Mouse (Mus musculus) heart, postnatal 0 days (tissue): ENCODE measurements around the gene Cog8.

Experiments used
- CTCF ChIP-seq: IDR thresholded peaks from 2 replicates; pipeline ENCODE4 v1.5.1; 2016; ENCODE audit warnings: antibody characterized with exemption, control low read depth, low read depth
- EP300 ChIP-seq: IDR thresholded peaks from 2 replicates; pipeline ENCODE4 v1.6.1; 2016; ENCODE audit warnings: antibody characterized with exemption, low read depth

DNA sequence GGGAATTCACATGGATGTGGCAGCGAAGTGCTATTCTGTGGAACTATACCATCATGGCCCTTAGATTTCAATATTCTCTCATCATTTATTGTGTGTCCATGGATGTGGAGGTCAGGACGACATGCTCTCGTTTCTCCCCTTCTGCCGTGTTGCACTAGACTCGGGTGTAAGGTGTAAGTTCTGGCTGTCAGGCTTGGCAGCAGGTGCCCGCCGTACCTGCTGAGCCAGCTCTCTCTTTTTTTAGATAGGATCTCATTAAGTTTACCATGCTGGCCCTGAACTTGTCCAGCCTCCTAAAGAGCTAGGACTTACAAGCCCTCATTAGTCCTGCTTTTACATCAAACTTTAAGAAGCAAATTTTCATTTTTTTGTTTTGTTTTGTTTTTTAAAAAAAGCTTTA, 34.0 kb upstream of the Cog8 start:
- TF ChIP-seq EP300 (no peak), CTCF (no peak)
